Mouse (Mus musculus) limb, embryonic 13.5 days (tissue): Measurements from ENCODE around the gene Cacna1c. TPM values are rescaled to one million over a fixed set of nuclear protein-coding genes. Genes with fewer than 3 reads are reported as not detected.

Experiments used
- ATAC-seq: fragments of 200-750 bp; cut with Nextera tagmentation; 2 replicates; pipeline ENCODE4 v1.8.0; 2017; ENCODE audit warnings: low read depth, moderate number of reproducible peaks, moderate TSS enrichment; ENCODE audit not compliant: low FRiP score
- H3K27ac ChIP-seq: fragments of 300-500 bp; sonication (generic); 2 replicates; pipeline ENCODE4 v1.5.1; 2015; ENCODE audit warnings: inconsistent platforms, mild to moderate bottlenecking, moderate library complexity
- H3K27me3 ChIP-seq: fragments of 300-500 bp; sonication (generic); 2 replicates; pipeline ENCODE4 v1.6.1; 2015; ENCODE audit warnings: mild to moderate bottlenecking, inconsistent platforms
- H3K36me3 ChIP-seq: fragments of 300-500 bp; sonication (generic); 2 replicates; pipeline ENCODE4 v1.6.1; 2015; ENCODE audit warnings: inconsistent platforms, mild to moderate bottlenecking, moderate library complexity
- H3K4me1 ChIP-seq: fragments of 300-500 bp; sonication (generic); 2 replicates; pipeline ENCODE4 v1.6.1; 2015; ENCODE audit warnings: inconsistent platforms
- H3K4me2 ChIP-seq: fragments of 300-500 bp; sonication (generic); replicated peaks from 2 replicates; pipeline ENCODE4 v1.6.1; 2015; ENCODE audit warnings: inconsistent platforms, mild to moderate bottlenecking, moderate library complexity
- H3K4me3 ChIP-seq: fragments of 300-500 bp; sonication (generic); 2 replicates; pipeline ENCODE4 v1.5.1; 2015; ENCODE audit warnings: moderate library complexity, mild to moderate bottlenecking, inconsistent platforms
- H3K9ac ChIP-seq: fragments of 300-500 bp; sonication (generic); 2 replicates; pipeline ENCODE4 v1.6.1; 2015; ENCODE audit warnings: mild to moderate bottlenecking, inconsistent platforms
- H3K9me3 ChIP-seq: fragments of 300-500 bp; sonication (generic); 2 replicates; pipeline ENCODE4 v1.6.1; 2016; ENCODE audit warnings: inconsistent platforms
- WGBS: fragments of 180-500 bp; shearing (Covaris S2); methylation state at CpG from one replicate; pipeline ENCODE4 v1.1.7; 2015; 5-methylcytosine and 5-hydroxymethylcytosine counted together
- polyA plus RNA-seq: library from polyadenylated mRNA; unstranded; fragments of >200 nt; fragmentation: Nextera tagmentation; extraction: Ambion mirVana; gene quantifications from 2 replicates; pipeline ENCODE4 v1.2.1, GENCODE M21; 2015

Cacna1c gene
- 9.8 and 9.9 TPM in 2 replicates for polyA plus RNA-seq

DNA sequence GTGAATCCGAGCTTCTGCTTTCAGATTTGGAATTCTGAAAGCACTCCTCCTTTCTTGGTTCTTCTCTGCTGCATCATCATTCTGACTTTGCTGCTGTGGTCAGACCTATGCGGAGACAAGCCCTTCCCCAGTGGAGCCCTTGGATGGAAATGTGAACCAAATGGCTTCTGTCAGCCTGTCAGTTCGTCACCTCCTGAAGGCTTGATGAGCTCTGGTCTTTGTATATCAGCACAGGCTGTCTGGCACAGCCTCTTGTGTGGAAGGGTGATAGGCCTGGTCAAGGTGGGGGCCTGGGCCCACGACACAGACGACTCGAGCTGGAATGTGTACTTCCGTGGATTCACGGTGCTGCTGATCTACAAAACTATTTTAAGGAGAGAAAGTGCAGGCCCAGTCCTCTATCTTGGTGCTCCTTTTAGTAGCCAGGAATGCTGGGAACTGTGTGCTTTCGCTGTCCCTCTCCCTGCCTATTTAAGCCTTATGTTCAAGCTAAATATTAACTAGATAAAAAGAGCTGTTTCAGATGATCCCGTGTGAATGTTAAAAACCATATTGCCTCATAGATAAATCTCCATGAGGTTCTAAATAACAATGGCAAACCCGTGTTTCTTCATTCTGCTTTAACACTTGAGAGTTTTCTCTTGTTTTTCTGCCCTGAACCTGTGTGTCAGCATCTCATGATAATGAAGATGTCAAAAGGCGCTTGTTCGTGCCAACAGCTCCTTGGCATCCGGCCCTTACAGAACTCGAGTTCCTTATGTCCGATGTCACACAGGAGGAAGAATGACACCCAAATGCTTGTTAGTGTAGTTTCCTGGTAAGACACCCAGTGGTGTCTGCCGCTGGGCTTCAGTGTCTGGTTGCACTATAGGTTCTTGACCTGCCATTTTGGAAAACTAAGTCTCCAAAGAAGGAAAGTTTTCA lies at the start of gene Cacna1c:
TSS of gene Cacna1c (minus strand) at position 37 of the 924 bp plus-strand sequence.
- Histone ChIP-seq H3K27ac (no peak within 1 kb of the TSS), H3K9ac (no peak within 1 kb of the TSS), H3K4me1 (peaks cover 16% of the 10 kb centered on the region), H3K4me3 (no peak within 1 kb of the TSS), H3K9me3 (no peaks in the 10 kb centered on the region), H3K36me3 (peaks cover 25% of the 10 kb centered on the region), H3K4me2 (no peak within 1 kb of the TSS), H3K27me3 (no peaks in the 10 kb centered on the region)
- ATAC-seq = no peak
- 66% methylated on average over 17 of the region's 17 CpGs for WGBS

DNA sequence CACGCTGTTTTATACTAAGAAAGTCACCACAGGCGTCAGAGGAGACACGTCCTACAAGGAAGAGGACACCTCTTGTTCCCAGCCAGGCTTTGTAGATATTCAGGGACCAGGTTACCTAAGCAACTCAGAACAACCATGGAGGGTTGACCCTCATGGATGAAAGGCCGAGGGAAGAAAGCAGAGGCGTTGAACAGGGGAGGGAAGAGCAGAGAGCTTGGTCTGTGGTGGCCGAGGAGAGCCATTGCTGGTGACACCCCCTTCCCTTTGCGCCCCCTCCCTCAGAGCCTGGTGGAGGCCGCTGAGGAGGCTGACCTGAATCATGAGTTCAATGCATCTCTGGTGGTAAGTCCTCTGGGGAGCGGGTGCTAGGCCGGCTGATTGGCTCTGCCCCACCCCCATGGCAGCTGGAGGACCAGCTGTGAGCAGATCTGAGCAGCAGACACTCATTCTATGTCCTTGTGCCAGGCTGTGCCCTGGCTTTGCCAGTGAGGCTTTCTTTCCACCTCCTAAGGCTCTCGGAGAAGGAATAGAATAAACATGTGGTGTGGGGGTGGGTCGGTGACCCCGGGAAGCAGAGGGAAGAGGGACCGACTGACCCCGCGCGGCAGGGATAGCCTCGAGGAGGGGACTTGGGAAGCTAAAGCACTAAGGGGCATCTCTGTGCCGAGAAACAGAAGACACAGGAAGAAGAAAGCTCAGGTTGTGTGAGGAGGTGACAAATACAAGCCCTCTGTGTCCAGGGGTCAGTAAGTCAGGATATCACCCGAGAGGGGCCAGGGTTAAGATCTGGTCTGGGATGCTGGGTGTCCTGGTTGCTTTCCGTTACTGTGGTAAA lies 44.9 kb upstream of the Cacna1c start:
- H3K36me3 ChIP-seq = no peaks in the 10 kb centered on the region
- no peak for ATAC-seq
- H3K9ac ChIP-seq = no peak overlapping the region
- peaks cover 2% of the 10 kb centered on the region for H3K9me3 ChIP-seq
- no peak overlapping the region for H3K4me2 ChIP-seq
- peaks cover 12% of the 10 kb centered on the region; the same call in 1 of the 2 replicates for H3K4me1 ChIP-seq
- H3K4me3 ChIP-seq = no peak overlapping the region
- no peaks in the 10 kb centered on the region for H3K27me3 ChIP-seq
- no peak overlapping the region for H3K27ac ChIP-seq
- WGBS = 54% methylated on average over 21 of the region's 21 CpGs

DNA sequence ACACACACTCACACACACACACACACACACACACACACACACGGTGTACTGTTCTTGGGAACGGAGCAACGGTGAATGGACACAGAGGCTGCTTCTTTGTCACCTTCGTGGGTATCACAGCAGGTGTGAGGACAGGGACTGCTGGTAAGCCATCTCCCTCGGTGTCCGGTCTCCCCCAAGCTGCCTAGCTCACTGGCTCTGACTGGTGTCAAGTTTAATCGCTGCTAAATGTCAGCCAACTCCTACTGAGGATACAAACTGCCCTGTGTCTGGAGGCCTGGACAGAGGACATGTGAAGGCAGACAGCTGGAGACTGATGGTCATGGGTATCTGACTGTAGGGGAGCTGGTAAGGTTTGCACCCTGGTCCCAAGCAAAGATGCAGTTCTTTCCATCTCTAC lies 44.0 kb upstream of the Cacna1c start:
- H3K4me2 ChIP-seq = no peak overlapping the region
- no peaks in the 10 kb centered on the region for H3K36me3 ChIP-seq
- H3K9me3 ChIP-seq = no peaks in the 10 kb centered on the region
- no peak overlapping the region for H3K4me3 ChIP-seq
- 79% methylated on average over 7 of the region's 7 CpGs for WGBS
- ATAC-seq = no peak
- no peak overlapping the region for H3K27ac ChIP-seq
- no peak overlapping the region for H3K9ac ChIP-seq
- peaks cover 12% of the 10 kb centered on the region; the same call in 1 of the 2 replicates for H3K4me1 ChIP-seq
- H3K27me3 ChIP-seq = no peaks in the 10 kb centered on the region

DNA sequence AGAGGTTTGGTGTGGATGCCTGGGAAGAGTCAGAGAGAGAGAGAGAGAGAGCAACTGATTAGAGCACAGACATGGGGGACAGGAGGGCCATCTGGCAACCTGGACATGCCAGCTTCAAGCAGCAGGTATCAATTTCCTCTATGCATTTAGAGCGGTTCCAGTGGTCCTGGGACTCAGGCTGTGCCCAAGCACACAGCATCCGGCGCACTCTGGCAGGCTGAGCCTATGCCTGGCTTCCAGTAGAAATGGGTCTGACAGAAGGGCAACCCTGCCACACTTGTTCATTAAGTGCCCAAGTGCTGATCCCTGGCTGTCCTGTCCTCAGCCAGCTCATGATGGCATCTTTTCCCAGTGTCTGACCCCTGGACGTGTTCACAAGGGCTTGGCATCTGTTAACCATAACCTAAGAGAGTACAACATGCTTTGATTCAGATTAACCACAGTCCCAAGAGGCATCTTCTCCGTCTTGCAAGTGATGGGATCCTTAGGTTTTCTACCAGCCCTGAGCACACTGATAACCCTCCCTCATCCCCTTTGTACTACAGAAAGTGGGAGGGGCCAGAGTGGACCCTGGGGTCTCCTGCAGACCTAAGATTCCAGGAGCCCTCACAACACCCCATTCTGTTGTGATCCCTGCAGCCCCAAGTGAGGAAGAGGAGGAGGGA lies 43.3 kb upstream of the Cacna1c start:
- ATAC-seq = no peak
- H3K27me3 ChIP-seq = no peaks in the 10 kb centered on the region
- no peaks in the 10 kb centered on the region for H3K36me3 ChIP-seq
- H3K9ac ChIP-seq = no peak overlapping the region
- no peak overlapping the region for H3K4me2 ChIP-seq
- no peaks in the 10 kb centered on the region for H3K9me3 ChIP-seq
- no peak overlapping the region for H3K27ac ChIP-seq
- H3K4me3 ChIP-seq = no peak overlapping the region
- WGBS = 77% methylated on average over 5 of the region's 5 CpGs
- H3K4me1 ChIP-seq = peaks cover 12% of the 10 kb centered on the region; the same call in 1 of the 2 replicates

DNA sequence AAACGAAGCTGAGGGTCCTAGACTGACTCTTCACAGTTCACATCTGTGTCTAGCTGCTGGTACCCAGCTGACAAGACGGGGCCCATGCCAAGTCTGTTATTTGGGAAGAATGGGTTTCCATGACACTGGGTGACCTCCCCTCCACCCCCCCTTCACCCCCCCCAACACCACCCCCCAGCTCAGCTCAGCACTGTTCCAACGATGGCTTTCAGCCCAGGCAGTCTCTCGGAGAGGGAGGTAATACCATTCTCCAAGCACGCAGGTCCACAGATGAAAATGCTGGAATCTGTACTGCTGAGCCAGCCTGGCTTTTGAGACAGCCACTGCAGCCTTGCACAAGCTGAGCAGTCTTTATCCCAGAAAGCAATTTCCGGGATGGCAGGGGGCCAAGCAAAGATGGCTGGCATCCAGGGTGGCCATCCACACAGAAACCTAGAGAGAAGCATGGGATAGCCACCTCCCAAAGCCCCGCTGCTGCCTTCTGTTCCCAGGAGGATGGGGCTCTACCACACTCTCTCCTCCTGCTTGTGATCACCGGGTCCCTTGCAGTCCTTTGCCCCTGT lies 41.3 kb upstream of the Cacna1c start:
- Histone ChIP-seq H3K4me2 (no peak overlapping the region), H3K9me3 (no peaks in the 10 kb centered on the region), H3K4me1 (peaks cover 12% of the 10 kb centered on the region; the same call in 1 of the 2 replicates), H3K27me3 (no peaks in the 10 kb centered on the region), H3K4me3 (no peak overlapping the region), H3K9ac (no peak overlapping the region), H3K27ac (no peak overlapping the region; the same call in 1 of the 2 replicates), H3K36me3 (no peaks in the 10 kb centered on the region)
- 56% methylated on average over 8 of the region's 8 CpGs for WGBS
- ATAC-seq = peak; percentile 54

DNA sequence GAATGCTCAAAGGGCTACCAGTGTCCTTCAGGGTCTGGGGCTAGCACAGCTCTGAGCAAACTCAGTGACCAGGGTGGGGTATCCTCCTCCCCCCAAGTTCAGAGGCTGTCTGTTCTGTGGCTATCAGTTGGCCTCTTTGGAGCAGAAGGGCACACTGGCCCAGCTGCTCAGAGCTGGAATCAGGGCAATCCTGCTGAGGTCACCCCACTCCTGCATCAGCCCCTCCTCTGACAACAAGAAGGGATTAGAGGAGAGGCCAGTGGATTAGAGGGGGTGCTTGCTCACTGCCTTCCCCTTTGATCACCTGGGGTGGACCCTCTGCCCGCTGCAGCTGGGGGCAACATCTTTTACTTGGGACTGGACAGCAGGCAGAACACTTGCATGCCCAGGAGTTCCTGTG lies 40.0 kb upstream of the Cacna1c start, which contains the start of gene Cacna2d4:
TSS of gene Cacna2d4 (plus strand) at position 286 of the 400 bp plus-strand sequence.
- Histone ChIP-seq H3K36me3 (no peaks in the 10 kb centered on the region), H3K4me2 (no peak within 1 kb of the TSS), H3K27me3 (no peaks in the 10 kb centered on the region), H3K4me3 (no peak within 1 kb of the TSS), H3K27ac (no peak within 1 kb of the TSS), H3K4me1 (peaks cover 12% of the 10 kb centered on the region; the same call in 1 of the 2 replicates), H3K9me3 (no peaks in the 10 kb centered on the region), H3K9ac (no peak within 1 kb of the TSS)
- WGBS = 50% methylated on average over 1 of the region's 1 CpGs
- ATAC-seq = no peak

DNA sequence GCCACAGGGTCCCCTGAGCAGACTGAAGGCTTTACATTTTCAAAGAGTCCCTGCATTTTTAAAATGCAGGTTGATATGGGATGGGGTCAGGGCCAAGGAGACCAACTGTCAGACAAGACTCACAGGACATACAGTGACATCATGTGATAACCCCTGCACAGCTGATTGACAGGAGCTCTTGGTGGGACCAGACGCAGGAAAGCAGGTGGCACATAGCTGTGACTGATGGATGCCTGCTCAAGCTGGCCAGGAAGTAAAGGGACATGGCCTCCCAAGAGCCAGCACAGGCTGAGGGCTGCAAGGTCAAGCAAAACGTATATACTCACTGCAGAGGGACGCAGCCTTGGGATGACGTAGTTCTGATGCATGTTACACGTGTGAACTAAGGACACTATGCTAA lies 39.2 kb upstream of the Cacna1c start:
- no peak overlapping the region for H3K9ac ChIP-seq
- no peak for ATAC-seq
- 72% methylated on average over 5 of the region's 5 CpGs for WGBS
- no peak overlapping the region for H3K4me2 ChIP-seq
- H3K27me3 ChIP-seq = no peaks in the 10 kb centered on the region
- no peaks in the 10 kb centered on the region for H3K36me3 ChIP-seq
- no peak overlapping the region for H3K27ac ChIP-seq
- peaks cover 9% of the 10 kb centered on the region; the same call in 1 of the 2 replicates for H3K4me1 ChIP-seq
- no peak overlapping the region for H3K4me3 ChIP-seq
- H3K9me3 ChIP-seq = no peaks in the 10 kb centered on the region

DNA sequence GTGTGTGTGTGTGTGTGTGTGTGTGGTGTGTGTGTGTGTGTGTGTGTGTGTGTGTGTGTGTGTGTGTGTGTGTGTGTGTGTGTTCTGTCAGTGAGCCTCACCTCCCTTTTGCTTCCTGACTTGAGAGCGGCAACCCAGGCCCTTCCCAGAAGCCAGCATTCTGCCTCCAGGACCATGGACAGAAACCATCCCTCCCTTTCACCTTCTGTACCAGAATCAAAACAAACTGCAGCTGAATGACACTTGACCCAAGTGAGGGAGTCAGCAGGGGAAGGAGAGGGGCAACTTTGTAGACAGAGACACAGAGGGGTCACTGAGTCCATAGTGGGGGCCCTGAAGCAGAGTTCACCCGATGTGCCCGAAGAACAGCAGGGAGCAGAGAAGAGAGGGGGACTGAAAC lies 36.8 kb upstream of the Cacna1c start:
- Histone ChIP-seq H3K36me3 (no peaks in the 10 kb centered on the region), H3K4me2 (no peak overlapping the region), H3K9me3 (no peaks in the 10 kb centered on the region), H3K27me3 (no peaks in the 10 kb centered on the region), H3K4me1 (peaks cover 9% of the 10 kb centered on the region; the same call in 1 of the 2 replicates), H3K4me3 (no peak overlapping the region), H3K27ac (no peak overlapping the region), H3K9ac (no peak overlapping the region)
- 31% methylated on average over 3 of the region's 3 CpGs for WGBS
- no peak for ATAC-seq

DNA sequence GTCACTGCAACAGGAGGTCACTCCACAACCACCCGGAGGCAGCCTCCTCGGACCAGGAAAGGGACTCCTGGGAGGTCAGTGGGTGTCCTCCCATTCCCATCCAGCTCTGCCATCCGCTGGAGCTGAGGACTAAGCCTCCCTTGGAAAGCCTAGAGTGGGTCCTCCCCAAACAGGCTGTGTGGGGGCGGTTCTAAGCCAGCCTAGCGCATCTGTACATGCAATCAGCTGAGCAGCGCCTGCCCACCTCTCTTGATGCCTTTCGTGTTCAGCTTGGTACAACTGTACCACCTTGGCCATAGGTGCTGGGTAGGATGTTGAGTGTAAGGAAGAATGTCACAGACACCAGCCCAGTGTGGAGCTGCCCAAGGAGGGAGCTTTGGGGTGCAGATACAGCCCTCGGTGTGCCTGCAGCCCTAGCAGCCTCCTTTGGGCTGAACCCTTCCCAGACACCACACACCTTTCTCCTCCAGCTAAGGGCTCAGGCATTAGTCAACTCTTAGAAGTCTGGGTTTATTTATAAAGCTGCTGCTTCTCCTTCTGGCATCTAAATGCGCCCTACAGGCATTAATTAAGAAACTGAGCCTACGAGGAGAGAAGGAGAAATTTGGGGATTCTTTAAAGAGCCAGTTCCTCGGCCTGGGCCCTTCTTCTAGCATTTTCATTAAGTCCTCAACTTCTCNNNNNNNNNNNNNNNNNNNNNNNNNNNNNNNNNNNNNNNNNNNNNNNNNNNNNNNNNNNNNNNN lies 32.8 kb upstream of the Cacna1c start:
- Histone ChIP-seq H3K4me1 (peaks cover 22% of the 10 kb centered on the region), H3K36me3 (no peaks in the 10 kb centered on the region), H3K27me3 (no peaks in the 10 kb centered on the region), H3K27ac (no peak overlapping the region), H3K9ac (no peak overlapping the region), H3K4me2 (no peak overlapping the region), H3K4me3 (no peak overlapping the region), H3K9me3 (no peaks in the 10 kb centered on the region)
- WGBS = 67% methylated on average over 11 of the region's 11 CpGs
- no peak for ATAC-seq

DNA sequence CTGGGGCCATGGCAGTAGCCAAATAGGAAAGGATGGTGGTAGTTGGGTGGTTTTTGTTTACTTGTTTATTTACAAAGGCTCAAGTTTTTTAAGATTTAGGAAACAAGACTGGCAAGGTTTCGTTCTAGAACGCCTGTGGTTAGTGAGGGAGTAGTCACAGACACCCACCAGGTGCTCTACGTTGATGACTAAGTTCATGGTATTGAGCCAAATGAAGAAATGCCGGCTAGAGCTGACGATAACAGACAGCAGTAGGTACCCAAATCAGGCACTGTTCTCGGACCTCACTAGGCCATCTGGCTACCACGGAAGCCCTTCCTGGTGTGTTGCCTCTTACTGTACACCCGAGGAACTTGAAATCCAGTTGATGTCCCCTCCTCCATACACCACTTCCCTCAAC lies 30.8 kb upstream of the Cacna1c start:
- Histone ChIP-seq H3K4me1 (peaks cover 22% of the 10 kb centered on the region), H3K4me3 (no peak overlapping the region), H3K9ac (no peak overlapping the region), H3K27me3 (no peaks in the 10 kb centered on the region), H3K9me3 (no peaks in the 10 kb centered on the region), H3K36me3 (peaks cover 4% of the 10 kb centered on the region; the same call in 1 of the 2 replicates), H3K27ac (no peak overlapping the region), H3K4me2 (no peak overlapping the region)
- 88% methylated on average over 8 of the region's 8 CpGs for WGBS
- ATAC-seq = no peak

DNA sequence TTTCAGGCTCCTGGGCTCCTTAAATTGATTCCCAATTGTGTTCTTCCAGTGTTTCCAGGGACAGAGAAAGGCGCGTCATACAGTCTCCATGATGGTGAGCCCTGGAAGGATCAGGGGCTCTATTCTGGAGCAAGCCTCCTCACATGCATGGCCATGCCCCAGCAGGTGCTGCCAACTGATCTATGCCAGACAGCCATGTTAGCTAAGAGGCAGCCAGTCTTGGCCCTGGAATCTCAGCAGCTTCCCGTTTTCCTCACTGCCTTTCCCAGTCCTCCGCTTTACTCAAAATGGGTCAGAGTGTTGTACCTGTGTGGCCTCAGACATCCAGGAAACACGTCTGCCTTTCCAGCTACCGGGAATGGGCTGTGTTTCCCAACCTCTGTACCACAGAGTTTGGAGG lies 29.5 kb upstream of the Cacna1c start:
- no peak for ATAC-seq
- Histone ChIP-seq H3K4me1 (peaks cover 22% of the 10 kb centered on the region), H3K27me3 (no peaks in the 10 kb centered on the region), H3K9me3 (no peaks in the 10 kb centered on the region), H3K9ac (no peak overlapping the region), H3K36me3 (peaks cover 11% of the 10 kb centered on the region; the same call in 1 of the 2 replicates), H3K27ac (no peak overlapping the region), H3K4me3 (no peak overlapping the region), H3K4me2 (no peak overlapping the region)
- 85% methylated on average over 6 of the region's 6 CpGs for WGBS
